Mouse (Mus musculus) cortical plate, adult 2 months (tissue): ENCODE data around the gene Gm7137. TPM values are rescaled to one million over a fixed set of nuclear protein-coding genes. Genes with fewer than 3 reads are reported as not detected.
"Not testable (repeated sequence)": the region's sequence is repeated elsewhere in the genome, so short reads cannot be mapped to it uniquely, and the experiment has no call there.

ENCODE experiments used
- H3K27ac ChIP-seq: fragments of 200-500 bp; 2 replicates; pipeline ENCODE4 v1.5.1; 2012; ENCODE audit warnings: low read length, control low read depth, inconsistent platforms; ENCODE audit not compliant: insufficient read depth
- H3K4me1 ChIP-seq: fragments of 200-500 bp; 2 replicates; pipeline ENCODE4 v1.6.1; 2011; ENCODE audit warnings: low read length; ENCODE audit not compliant: control insufficient read depth, insufficient read depth
- H3K4me3 ChIP-seq: fragments of 200-500 bp; 2 replicates; pipeline ENCODE4 v1.5.1; 2011; ENCODE audit warnings: mild to moderate bottlenecking, low read length, control low read depth; ENCODE audit not compliant: insufficient read depth
- CTCF ChIP-seq: fragments of 200-500 bp; IDR thresholded peaks from 2 replicates; pipeline ENCODE4 v1.5.1; 2011; ENCODE audit warnings: mild to moderate bottlenecking, control low read depth, low read length; ENCODE audit not compliant: insufficient read depth; ENCODE audit errors: extremely low read depth
- POLR2A ChIP-seq: fragments of 200-500 bp; IDR thresholded peaks from 2 replicates; pipeline ENCODE4 v1.6.1; 2011; ENCODE audit warnings: mild to moderate bottlenecking, low read length, control low read depth; ENCODE audit not compliant: insufficient read depth; ENCODE audit errors: extremely low read depth
- polyA plus RNA-seq: library from polyadenylated mRNA; depleted of rRNA; stranded (reverse); fragments of >200 nt; gene quantifications from 2 replicates; pipeline ENCODE4 v1.2.3, GENCODE M21; 2012; rRNA removed

Gene Gm7137
- not detected in 2 replicates for polyA plus RNA-seq

GRCm38 (mm10) chr10:77787876-77788275, at the start of gene Gm7137:
Gene Gm7137, minus strand, starts transcription at chr10:77788200.
- H3K4me3 ChIP-seq, H3K27ac ChIP-seq, H3K4me1 ChIP-seq: not testable (repeated sequence)

GRCm38 (mm10) chr10:77835647-77836046, 47.6 kb upstream of the Gm7137 start, which contains the start of gene Krtap10-10:
Gene Krtap10-10, plus strand, starts transcription at chr10:77835947.
- no peak for TF ChIP-seq CTCF
- no peak for TF ChIP-seq POLR2A
- H3K4me1 ChIP-seq, result no peaks in the 10 kb centered on the region

GRCm38 (mm10) chr10:77826951-77827350, 39.0 kb upstream of the Gm7137 start, which contains the start of gene Krtap10-4:
Gene Krtap10-4, minus strand, starts transcription at chr10:77827095.
- no peak within 1 kb of the TSS for H3K27ac ChIP-seq
- TF ChIP-seq POLR2A (no peak), CTCF (no peak)
- no peaks in the 10 kb centered on the region for H3K4me1 ChIP-seq
- H3K4me3 ChIP-seq, result no peak within 1 kb of the TSS

More at GRCm38 (mm10) chr10:77835647-77836046, 47.6 kb upstream of the Gm7137 start, which contains the start of gene Krtap10-10:
- Histone ChIP-seq H3K27ac (no peak within 1 kb of the TSS), H3K4me3 (no peak within 1 kb of the TSS)

- no peaks in the 10 kb centered on the region for H3K4me1 ChIP-seq
- no peak overlapping the region for H3K27ac ChIP-seq
- TF ChIP-seq POLR2A, result no peak
- no peak for TF ChIP-seq CTCF
- no peak overlapping the region for H3K4me3 ChIP-seq
These were observed 31.2 kb upstream of the Gm7137 start for GRCm38 (mm10) chr10:77819203-77819602.

- Histone ChIP-seq H3K4me3 (no peak overlapping the region), H3K27ac (no peak overlapping the region), H3K4me1 (no peaks in the 10 kb centered on the region)
- no peak for TF ChIP-seq CTCF
- TF ChIP-seq POLR2A, result no peak
These were observed 30.5 kb upstream of the Gm7137 start for GRCm38 (mm10) chr10:77818523-77818922.

- H3K4me1 ChIP-seq, result no peaks in the 10 kb centered on the region
- H3K27ac ChIP-seq, result no peak overlapping the region
- no peak overlapping the region for H3K4me3 ChIP-seq
- TF ChIP-seq CTCF (peak; percentile 60), POLR2A (no peak)
These were observed 27.5 kb upstream of the Gm7137 start for GRCm38 (mm10) chr10:77815514-77815913.

- H3K4me1 ChIP-seq, result no peaks in the 10 kb centered on the region
- TF ChIP-seq CTCF, result no peak
- no peak within 1 kb of the TSS for H3K27ac ChIP-seq
- no peak within 1 kb of the TSS for H3K4me3 ChIP-seq
These were observed 26.4 kb upstream of the Gm7137 start, which contains the start of gene Gm2696 for GRCm38 (mm10) chr10:77814382-77814781. Gene Gm2696, plus strand, starts transcription at chr10:77814682.

- Histone ChIP-seq H3K4me3 (no peak within 1 kb of the TSS), H3K4me1 (no peaks in the 10 kb centered on the region), H3K27ac (no peak within 1 kb of the TSS)
- no peak for TF ChIP-seq POLR2A
- TF ChIP-seq CTCF, result no peak
These were observed 23.7 kb upstream of the Gm7137 start, which contains the start of gene Gm9507 for GRCm38 (mm10) chr10:77811743-77812142. Gene Gm9507, minus strand, starts transcription at chr10:77811843.

- Histone ChIP-seq H3K4me3 (no peak overlapping the region), H3K4me1 (no peaks in the 10 kb centered on the region), H3K27ac (no peak overlapping the region)
- TF ChIP-seq POLR2A (no peak), CTCF (no peak)
These were observed 16.1 kb upstream of the Gm7137 start for GRCm38 (mm10) chr10:77804095-77804494.

- no peak for TF ChIP-seq CTCF
- TF ChIP-seq POLR2A, result no peak
- H3K27ac ChIP-seq, result no peak within 1 kb of the TSS
- H3K4me3 ChIP-seq, result no peak within 1 kb of the TSS
- no peaks in the 10 kb centered on the region for H3K4me1 ChIP-seq
These were observed 11.0 kb upstream of the Gm7137 start, which contains the start of gene Gm19668 for GRCm38 (mm10) chr10:77798921-77799508. Gene Gm19668, minus strand, starts transcription at chr10:77799133.

GRCm38 (mm10) chr10:77798164-77798920, 10.3 kb upstream of the Gm7137 start:
- H3K4me3 ChIP-seq, H3K27ac ChIP-seq, H3K4me1 ChIP-seq: not testable (repeated sequence)
